Mouse (Mus musculus): Measurements from ENCODE around the gene Stab2. TPM values are rescaled to one million over a fixed set of nuclear protein-coding genes. Genes with fewer than 3 reads are reported as not detected.

Gene Stab2
- 0.33 and 0.39 TPM in 2 replicates for polyA plus RNA-seq (2012; rRNA removed)

DNA sequence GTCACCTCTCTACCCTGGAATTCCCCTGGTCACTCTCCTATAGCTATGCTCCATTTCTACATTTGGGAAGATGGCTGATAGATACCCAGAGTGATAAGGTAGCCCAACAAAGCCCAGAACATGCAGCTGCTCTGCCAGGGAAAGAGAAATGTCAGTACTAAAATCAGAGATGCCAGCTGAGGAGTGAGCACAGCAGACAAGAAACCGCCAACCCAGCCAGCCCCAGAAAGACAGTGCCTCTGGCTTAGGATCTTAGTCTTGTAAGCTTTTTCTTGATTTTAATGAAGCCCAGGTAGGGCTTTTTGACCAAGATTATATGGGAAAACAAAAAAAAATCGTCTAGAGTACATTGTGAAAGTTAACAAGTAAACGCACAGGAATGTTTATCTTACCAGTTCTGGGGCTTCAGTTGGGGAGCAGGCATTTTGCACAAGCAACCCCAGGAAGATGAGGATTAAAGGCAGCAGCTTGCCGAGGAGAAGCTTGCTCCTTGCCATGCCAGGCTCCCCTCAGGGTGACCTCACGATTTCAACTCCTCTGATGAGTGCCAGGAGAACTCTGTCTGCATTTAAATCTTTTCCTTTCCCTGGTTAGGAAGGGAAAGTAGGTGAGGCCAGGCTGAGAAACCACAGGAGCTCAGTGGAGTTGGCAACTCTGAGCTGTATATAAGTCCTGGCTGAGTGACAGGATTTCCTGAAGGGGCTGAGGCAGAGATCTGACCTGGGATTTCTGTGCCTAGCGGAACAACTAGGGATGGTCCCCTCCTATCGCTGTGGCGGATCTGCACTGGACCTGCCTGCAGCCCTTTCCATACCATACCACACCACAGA lies at the start of gene Stab2:
Stab2 (minus strand) TSS at position 641 of the 830 bp plus-strand sequence.

Other genes starting within 250 kb of the Stab2 start
- gene Gm49358, start 244.1 kb downstream of the Stab2 start, polyA plus RNA-seq (2012; rRNA removed) = not detected in 2 replicates
- 4.5 and 4.7 TPM in 2 replicates for gene Nt5dc3, start 229.0 kb downstream of the Stab2 start, polyA plus RNA-seq (2012; rRNA removed)
- gene 1700113H08Rik, start 50.0 kb upstream of the Stab2 start, polyA plus RNA-seq (2012; rRNA removed) = not detected in 2 replicates

Measured in stomach, adult 2 months (tissue).